Mouse (Mus musculus): ENCODE measurements at regions not wholly inside any gene's neighbourhood (a gene's known extent, or its start where the extent isn't known, plus 50 kb on each side); places are given as distances from the start of the nearest gene placed in this dataset.

- TF ChIP-seq GATA1 (IDR thresholded peaks at IDR 0.05; ENCODE audit: borderline replicate concordance, low read length) (no peak), FLI1 (IDR thresholded peaks at IDR 0.05; ENCODE audit: low read length) (no peak)
Measured at GRCm38 (mm10) chr3:149367888-149368287, 377.5 kb upstream of the Adgrl2 start.

All from megakaryocyte, embryonic 14.5 days (primary cell).